Mouse (Mus musculus) heart, postnatal 0 days (tissue): ENCODE measurements at regions not wholly inside any gene's neighbourhood (a gene's known extent, or its start where the extent isn't known, plus 50 kb on each side); places are given as distances from the start of the nearest gene placed in this dataset.
A peak's percentile ranks its signal among the peaks of the same experiment; 100 is the strongest.

Source experiments
- ATAC-seq: fragments of 200-750 bp; cut with Nextera tagmentation; 2 replicates; pipeline ENCODE4 v1.8.0; 2017; ENCODE audit warnings: low read depth, moderate number of reproducible peaks, moderate library complexity; ENCODE audit not compliant: insufficient read depth
- DNase-seq: peaks from one replicate; pipeline ENCODE4 v3.0.0-alpha.2; 2016; ENCODE audit warnings: low spot score
- H3K27ac ChIP-seq: fragments of 300-500 bp; sonication (generic); 2 replicates; pipeline ENCODE4 v1.5.1; 2014; ENCODE audit warnings: low read depth, mild to moderate bottlenecking
- H3K27me3 ChIP-seq: fragments of 300-500 bp; sonication (generic); 2 replicates; pipeline ENCODE4 v1.6.1; 2014; ENCODE audit warnings: low read length, mixed read lengths; ENCODE audit not compliant: control insufficient read depth, insufficient read depth
- H3K36me3 ChIP-seq: fragments of 300-500 bp; sonication (generic); replicated peaks from 2 replicates; pipeline ENCODE4 v1.6.1; 2014; ENCODE audit warnings: low read length, mixed read lengths; ENCODE audit not compliant: control insufficient read depth, insufficient read depth
- H3K4me1 ChIP-seq: fragments of 300-500 bp; sonication (generic); 2 replicates; pipeline ENCODE4 v1.6.1; 2014; ENCODE audit warnings: antibody characterized with exemption; ENCODE audit not compliant: control insufficient read depth, insufficient read depth
- H3K4me2 ChIP-seq: fragments of 300-500 bp; sonication (generic); 2 replicates; pipeline ENCODE4 v1.6.1; 2014; ENCODE audit warnings: low read depth, mild to moderate bottlenecking, low read length, moderate library complexity
- H3K4me3 ChIP-seq: fragments of 300-500 bp; sonication (generic); 2 replicates; pipeline ENCODE4 v1.5.1; 2014; ENCODE audit warnings: low read depth, low read length
- H3K9ac ChIP-seq: fragments of 300-500 bp; sonication (generic); replicated peaks from 2 replicates; pipeline ENCODE4 v1.6.1; 2014; ENCODE audit warnings: low read depth, low read length, mixed read lengths
- H3K9me3 ChIP-seq: fragments of 300-500 bp; sonication (generic); replicated peaks from 2 replicates; pipeline ENCODE4 v1.6.1; 2016; ENCODE audit warnings: low read length; ENCODE audit not compliant: control insufficient read depth
- CTCF ChIP-seq: IDR thresholded peaks from 2 replicates; pipeline ENCODE4 v1.5.1; 2016; ENCODE audit warnings: antibody characterized with exemption, control low read depth, low read depth
- EP300 ChIP-seq: IDR thresholded peaks from 2 replicates; pipeline ENCODE4 v1.6.1; 2016; ENCODE audit warnings: antibody characterized with exemption, low read depth
- WGBS: fragments of 180-500 bp; shearing (Covaris S2); extraction: QIAGEN DNeasy Blood & Tissue Kit; methylation state at CpG from one replicate; pipeline ENCODE4 v1.1.7; 2014; 5-methylcytosine and 5-hydroxymethylcytosine counted together

DNA sequence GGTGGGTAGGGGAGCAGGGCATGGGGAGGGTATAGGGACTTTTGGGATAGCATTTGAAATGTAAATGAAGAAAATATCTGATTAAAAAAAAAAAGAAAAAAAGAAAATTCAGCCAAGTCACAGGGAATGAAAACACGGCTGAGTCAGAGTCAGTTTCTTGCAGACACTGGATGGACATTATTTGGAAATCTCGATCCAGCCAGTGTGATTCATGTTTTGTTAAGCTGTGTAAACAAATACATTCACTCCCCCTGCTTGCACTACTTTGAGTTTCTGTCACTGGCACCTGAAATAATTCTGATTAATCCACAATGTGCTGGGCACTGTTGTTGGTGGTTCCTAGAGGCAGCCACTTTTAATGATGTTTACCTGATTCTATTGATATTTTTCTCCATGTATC lies 68.6 kb upstream of the Mtpn start:
- DNase-seq (no peak), ATAC-seq (no peak)
- 54% methylated on average over 2 of the region's 2 CpGs for WGBS

DNA sequence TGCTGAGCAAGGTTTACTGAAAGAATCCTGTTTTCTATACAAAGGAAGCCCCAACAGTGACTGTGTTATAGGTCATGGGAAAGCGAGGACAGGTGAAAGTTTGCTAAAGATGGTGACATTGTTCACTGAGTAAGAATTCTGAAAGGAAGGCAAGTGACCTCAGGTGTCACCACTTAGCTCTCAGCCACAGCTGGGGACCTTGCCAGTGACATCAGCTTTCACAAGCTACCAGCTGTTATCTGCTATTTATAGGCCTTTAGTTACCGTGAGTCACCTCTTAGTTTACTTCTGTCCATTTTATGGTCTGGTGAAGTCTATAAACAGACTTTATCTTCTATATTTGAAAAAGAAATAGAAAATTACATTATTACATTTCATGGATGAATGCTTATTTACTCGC lies 65.4 kb upstream of the Mtpn start:
- no peak for TF ChIP-seq CTCF
- TF ChIP-seq EP300, result no peak
- Histone ChIP-seq H3K27ac (no peak overlapping the region), H3K4me1 (no peaks in the 10 kb centered on the region), H3K9ac (no peak overlapping the region), H3K27me3 (no peaks in the 10 kb centered on the region), H3K4me3 (no peak overlapping the region), H3K36me3 (no peaks in the 10 kb centered on the region), H3K4me2 (no peak overlapping the region), H3K9me3 (0 out of 2 replicates have a peak, but pooled peaks cover 4% of the 10 kb centered on the region)
- peak; percentile 77 for ATAC-seq
- DNase-seq, result peak; percentile 23
- 46% methylated on average over 3 of the region's 3 CpGs for WGBS

More for the DNA sequence above, 68.6 kb upstream of the Mtpn start:
- no peak overlapping the region for H3K4me3 ChIP-seq
- no peak overlapping the region for H3K27ac ChIP-seq
- no peaks in the 10 kb centered on the region for H3K27me3 ChIP-seq
- no peaks in the 10 kb centered on the region for H3K36me3 ChIP-seq
- no peak overlapping the region for H3K9ac ChIP-seq
- no peak for TF ChIP-seq CTCF
- TF ChIP-seq EP300, result no peak
- H3K4me2 ChIP-seq, result no peak overlapping the region
- H3K9me3 ChIP-seq, result 0 out of 2 replicates have a peak, but pooled peaks cover 4% of the 10 kb centered on the region
- no peaks in the 10 kb centered on the region for H3K4me1 ChIP-seq

DNA sequence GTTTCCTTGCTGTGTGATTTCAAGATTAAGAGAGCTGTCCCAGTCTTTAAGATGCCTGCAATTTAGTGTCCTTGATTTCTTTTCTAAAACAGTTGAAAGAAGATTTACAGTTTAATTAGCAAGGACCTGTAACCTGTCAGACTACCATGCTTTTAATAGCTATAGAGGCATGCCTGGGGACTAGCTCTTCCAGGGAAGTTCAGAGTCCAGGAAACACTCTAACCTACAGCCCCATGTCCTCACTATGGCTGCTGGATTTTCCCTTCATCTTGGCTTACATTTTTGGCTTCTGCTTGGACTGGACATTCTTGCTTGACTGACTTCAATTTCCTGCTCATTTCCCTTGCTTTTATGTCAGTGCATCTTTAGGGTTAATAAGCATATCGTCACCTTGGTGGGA lies 61.7 kb upstream of the Mtpn start:
- TF ChIP-seq EP300, result no peak
- TF ChIP-seq CTCF, result no peak
- ATAC-seq, result no peak
- DNase-seq, result no peak
- H3K4me3 ChIP-seq, result no peak overlapping the region
- H3K9ac ChIP-seq, result no peak overlapping the region
- H3K27me3 ChIP-seq, result no peaks in the 10 kb centered on the region
- 92% methylated on average over 1 of the region's 1 CpGs for WGBS
- H3K9me3 ChIP-seq, result no peaks in the 10 kb centered on the region
- H3K4me1 ChIP-seq, result no peaks in the 10 kb centered on the region
- H3K36me3 ChIP-seq, result no peaks in the 10 kb centered on the region
- H3K4me2 ChIP-seq, result no peak overlapping the region
- no peak overlapping the region for H3K27ac ChIP-seq

DNA sequence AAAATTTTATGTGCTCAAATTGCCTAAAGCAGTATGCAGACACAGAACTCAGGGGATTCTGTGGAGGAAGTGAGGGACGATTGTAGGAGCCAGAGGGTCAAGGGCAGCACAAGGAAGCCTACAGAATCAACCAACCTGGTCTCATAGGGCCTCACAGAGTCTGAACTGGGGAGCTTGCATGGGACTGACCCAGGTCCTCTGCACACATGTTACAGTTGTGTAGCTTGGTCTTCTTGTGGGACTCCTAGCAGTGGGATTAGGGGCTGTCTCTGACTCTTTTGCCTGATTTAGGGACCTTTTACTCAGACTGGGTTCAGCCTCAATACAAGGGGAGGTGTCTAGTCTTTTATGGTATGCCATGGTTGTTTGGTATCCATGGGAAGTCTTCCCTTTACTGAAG lies 60.2 kb upstream of the Mtpn start:
- Histone ChIP-seq H3K9me3 (no peaks in the 10 kb centered on the region), H3K9ac (no peak overlapping the region), H3K36me3 (no peaks in the 10 kb centered on the region), H3K4me1 (no peaks in the 10 kb centered on the region), H3K4me2 (no peak overlapping the region), H3K4me3 (no peak overlapping the region), H3K27me3 (no peaks in the 10 kb centered on the region), H3K27ac (no peak overlapping the region)
- DNase-seq (no peak), ATAC-seq (no peak)
- TF ChIP-seq EP300, result no peak
- no peak for TF ChIP-seq CTCF
- WGBS, result 50% methylated on average over 1 of the region's 1 CpGs

DNA sequence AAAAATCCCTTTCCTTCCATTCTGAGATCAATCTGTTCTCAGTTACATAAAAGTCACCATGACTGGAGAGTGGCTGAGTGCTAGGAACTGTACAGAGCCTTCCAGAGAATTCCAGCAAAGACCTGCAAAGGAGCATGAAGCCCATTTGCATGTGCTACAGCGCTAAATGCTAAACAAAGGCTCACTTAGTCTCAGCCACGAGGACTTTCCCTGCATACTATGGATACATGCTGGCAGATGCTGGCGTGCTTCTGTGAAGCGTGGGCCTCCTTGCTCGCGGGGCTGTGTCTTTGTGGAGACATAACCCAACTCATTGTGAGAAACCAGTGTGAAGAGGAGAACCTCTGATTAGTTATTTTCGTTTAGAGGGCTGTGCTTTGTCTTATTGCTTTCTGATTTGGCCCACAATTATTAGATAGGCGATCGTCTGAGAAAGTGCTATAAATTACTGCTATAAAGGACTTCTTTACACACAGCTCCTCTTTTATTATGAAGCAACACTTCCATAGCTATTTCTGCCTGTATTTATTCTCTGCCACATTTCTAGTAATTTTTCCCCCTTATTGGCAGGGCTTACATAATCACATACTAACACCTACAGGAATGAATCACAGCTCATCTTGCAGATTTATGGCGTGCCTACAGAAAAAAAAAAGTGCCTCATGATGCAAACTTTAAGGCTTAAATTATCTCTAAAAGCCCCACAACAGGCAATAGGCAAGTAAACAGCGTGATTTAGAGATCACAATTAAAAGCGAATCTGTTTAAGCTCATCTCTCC lies 58.9 kb upstream of the Mtpn start:
- WGBS, result 76% methylated on average over 12 of the region's 12 CpGs
- H3K36me3 ChIP-seq, result no peaks in the 10 kb centered on the region
- no peaks in the 10 kb centered on the region for H3K27me3 ChIP-seq
- no peaks in the 10 kb centered on the region for H3K9me3 ChIP-seq
- no peak overlapping the region for H3K4me2 ChIP-seq
- no peak for DNase-seq
- no peak overlapping the region for H3K27ac ChIP-seq
- H3K9ac ChIP-seq, result no peak overlapping the region
- no peak for ATAC-seq
- no peaks in the 10 kb centered on the region for H3K4me1 ChIP-seq
- H3K4me3 ChIP-seq, result no peak overlapping the region
- TF ChIP-seq CTCF (no peak), EP300 (no peak)

DNA sequence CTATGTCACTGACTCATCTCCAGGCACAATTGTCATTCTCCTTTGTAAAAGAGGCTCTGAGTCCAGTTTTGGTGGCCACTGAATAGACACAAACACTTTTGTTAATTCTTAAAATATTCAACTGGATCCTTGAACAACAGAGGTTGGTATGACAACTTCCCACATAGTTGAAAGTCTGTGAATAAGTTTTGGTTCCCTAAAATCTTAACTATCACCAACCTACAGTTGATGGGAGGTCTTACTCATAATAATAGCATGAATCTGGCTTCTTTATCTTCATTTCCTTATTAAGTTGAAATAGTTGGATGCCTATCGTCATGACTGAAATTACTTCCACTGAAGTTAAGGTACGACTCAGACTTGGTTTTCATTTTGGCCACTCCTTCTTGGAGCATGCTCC lies 55.3 kb upstream of the Mtpn start:
- no peaks in the 10 kb centered on the region for H3K4me1 ChIP-seq
- no peaks in the 10 kb centered on the region for H3K27me3 ChIP-seq
- no peaks in the 10 kb centered on the region for H3K9me3 ChIP-seq
- no peak overlapping the region for H3K4me2 ChIP-seq
- no peaks in the 10 kb centered on the region for H3K36me3 ChIP-seq
- WGBS, result 68% methylated on average over 2 of the region's 2 CpGs
- no peak overlapping the region for H3K4me3 ChIP-seq
- ATAC-seq (no peak), DNase-seq (no peak)
- H3K9ac ChIP-seq, result no peak overlapping the region
- no peak overlapping the region for H3K27ac ChIP-seq
- TF ChIP-seq CTCF (no peak), EP300 (no peak)
